Mouse (Mus musculus): ENCODE measurements around the gene Grin2a. TPM values are rescaled to one million over a fixed set of nuclear protein-coding genes. Genes with fewer than 3 reads are reported as not detected.

The Grin2a gene
- total and polyA plus RNA-seq, 3 experiments: not detected

GRCm38 (mm10) chr16:9994041-9994950 is 1.1 kb downstream of the Grin2a start:
- no peak overlapping the region for H3K4me3 ChIP-seq (ENCODE audit: control insufficient read depth in 1 of 2, insufficient read depth in 1 of 2, low read depth in 2 of 2, low read length in 2 of 2)
- H3K9me3 ChIP-seq (replicated peaks; ENCODE audit: insufficient read depth, low read length): no peaks in the 10 kb centered on the region
- no peaks in the 10 kb centered on the region for H3K79me2 ChIP-seq (ENCODE audit: control insufficient read depth, insufficient read depth, low read length, poor library complexity)
- TF ChIP-seq RCOR1 (IDR thresholded peaks at IDR 0.05; ENCODE audit: low read depth, low read length): no peak
- TF ChIP-seq TAL1 (IDR thresholded peaks at IDR 0.05; ENCODE audit: low read length): no peak
- TF ChIP-seq POLR2AphosphoS5 (IDR thresholded peaks at IDR 0.05; ENCODE audit: borderline replicate concordance, low read depth, low read length): no peak
- TF ChIP-seq CTCF (IDR thresholded peaks at IDR 0.05 in 2 of 3, conservative IDR thresholded peaks at IDR 0.05 in 1 of 3; ENCODE audit: control insufficient read depth in 1 of 3, insufficient read depth in 1 of 3, low read depth in 2 of 3, low read length in 3 of 3, poor library complexity in 1 of 3, severe bottlenecking in 1 of 3): no peak
- TF ChIP-seq HCFC1 (IDR thresholded peaks at IDR 0.05; ENCODE audit: low read depth, low read length): no peak
- TF ChIP-seq SIN3A (IDR thresholded peaks at IDR 0.05; ENCODE audit: low read length): no peak
- TF ChIP-seq ZKSCAN1 (IDR thresholded peaks at IDR 0.05; ENCODE audit: low read depth, low read length): no peak
- TF ChIP-seq RAD21 (IDR thresholded peaks at IDR 0.05; ENCODE audit: low read depth, low read length): no peak
- H3K27ac ChIP-seq (ENCODE audit: control insufficient read depth, low read depth, low read length): no peak overlapping the region
- no peaks in the 10 kb centered on the region for H3K27me3 ChIP-seq (ENCODE audit: control insufficient read depth in 1 of 2, insufficient read depth in 2 of 2, low read length in 2 of 2)
- no peak overlapping the region for H3K9ac ChIP-seq (ENCODE audit: control insufficient read depth, low read depth, low read length, poor library complexity, severe bottlenecking)
- DNase-seq (ENCODE audit: low read depth, low spot score): no peak
- no peaks in the 10 kb centered on the region for H3K4me1 ChIP-seq (ENCODE audit: control insufficient read depth in 1 of 2, insufficient read depth in 2 of 2, low read length in 2 of 2)
- H3K36me3 ChIP-seq (ENCODE audit: control insufficient read depth in 1 of 2, insufficient read depth in 2 of 2, low read length in 2 of 2): no peaks in the 10 kb centered on the region

DNA sequence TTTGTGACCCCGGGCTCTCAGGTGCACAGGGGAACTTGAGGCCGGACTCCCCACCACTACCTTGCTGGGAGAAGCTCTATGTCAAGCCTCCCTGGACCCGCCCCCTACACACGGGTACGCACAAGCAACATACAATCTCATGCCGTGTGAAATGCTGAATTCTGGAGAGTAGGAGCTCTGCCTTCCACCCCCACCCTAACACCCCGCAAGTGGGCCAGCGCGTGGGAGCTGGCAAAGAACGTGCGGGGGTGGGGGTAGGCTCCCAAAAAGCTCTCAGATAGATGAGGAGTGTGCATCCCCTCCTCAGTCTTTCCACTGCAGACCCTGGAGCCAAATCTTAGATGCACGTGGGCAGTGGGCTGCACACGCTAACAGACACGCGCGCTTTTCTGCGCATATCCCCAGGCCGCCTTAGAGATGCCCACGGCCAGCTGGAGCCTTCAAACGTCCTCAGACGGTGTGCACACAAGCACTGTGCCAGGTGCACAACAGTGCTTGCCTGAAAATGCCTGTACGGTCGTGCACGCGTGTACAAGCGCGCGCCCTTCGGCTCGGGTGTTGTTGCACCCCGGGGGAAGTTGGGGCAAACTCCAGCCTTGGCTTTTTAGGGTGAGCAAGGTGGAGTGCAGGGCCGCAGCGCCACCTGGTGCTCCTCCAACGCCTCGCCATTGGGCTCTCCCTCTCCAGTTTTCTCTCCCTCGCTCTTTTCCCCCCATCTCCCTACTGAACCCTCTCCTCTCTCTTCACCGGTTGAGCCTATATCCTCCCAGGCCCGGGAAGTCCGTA is 1.9 kb downstream of the Grin2a start:
- H3K27me3 ChIP-seq (ENCODE audit: control insufficient read depth in 1 of 2, insufficient read depth in 2 of 2, low read length in 2 of 2): no peaks in the 10 kb centered on the region
- no peaks in the 10 kb centered on the region for H3K36me3 ChIP-seq (ENCODE audit: control insufficient read depth in 1 of 2, insufficient read depth in 2 of 2, low read length in 2 of 2)
- H3K9me3 ChIP-seq (replicated peaks; ENCODE audit: insufficient read depth, low read length): no peaks in the 10 kb centered on the region
- H3K4me3 ChIP-seq (ENCODE audit: control insufficient read depth in 1 of 2, insufficient read depth in 1 of 2, low read depth in 2 of 2, low read length in 2 of 2): no peak overlapping the region
- no peak overlapping the region for H3K9ac ChIP-seq (ENCODE audit: control insufficient read depth, low read depth, low read length, poor library complexity, severe bottlenecking)
- no peak overlapping the region for H3K27ac ChIP-seq (ENCODE audit: control insufficient read depth, low read depth, low read length)
- no peaks in the 10 kb centered on the region for H3K79me2 ChIP-seq (ENCODE audit: control insufficient read depth, insufficient read depth, low read length, poor library complexity)
- TF ChIP-seq SMC3 (IDR thresholded peaks at IDR 0.05; ENCODE audit: low read depth, low read length) (no peak), ZMIZ1 (IDR thresholded peaks at IDR 0.05; ENCODE audit: low read depth, low read length) (no peak)
- no peak for DNase-seq (ENCODE audit: low read depth, low spot score)
- no peaks in the 10 kb centered on the region for H3K4me1 ChIP-seq (ENCODE audit: control insufficient read depth in 1 of 2, insufficient read depth in 2 of 2, low read length in 2 of 2)

GRCm38 (mm10) chr16:9992773-9993221 is 2.6 kb downstream of the Grin2a start:
- no peak overlapping the region for H3K4me3 ChIP-seq (ENCODE audit: control insufficient read depth in 1 of 2, insufficient read depth in 1 of 2, low read depth in 2 of 2, low read length in 2 of 2)
- H3K79me2 ChIP-seq (ENCODE audit: control insufficient read depth, insufficient read depth, low read length, poor library complexity): no peaks in the 10 kb centered on the region
- H3K9ac ChIP-seq (ENCODE audit: control insufficient read depth, low read depth, low read length, poor library complexity, severe bottlenecking): no peak overlapping the region
- no peak for TF ChIP-seq USF2 (IDR thresholded peaks at IDR 0.05; ENCODE audit: borderline replicate concordance in 1 of 2, insufficient read depth in 1 of 2, low read depth in 1 of 2, low read length in 2 of 2)
- TF ChIP-seq MYC (IDR thresholded peaks at IDR 0.05; ENCODE audit: low read depth, low read length): no peak
- no peak for TF ChIP-seq CHD2 (IDR thresholded peaks at IDR 0.05; ENCODE audit: low read length)
- no peak for TF ChIP-seq ZMIZ1 (IDR thresholded peaks at IDR 0.05; ENCODE audit: low read depth, low read length)
- DNase-seq (ENCODE audit: low read depth, low spot score): no peak
- no peaks in the 10 kb centered on the region for H3K36me3 ChIP-seq (ENCODE audit: control insufficient read depth in 1 of 2, insufficient read depth in 2 of 2, low read length in 2 of 2)
- no peaks in the 10 kb centered on the region for H3K9me3 ChIP-seq (replicated peaks; ENCODE audit: insufficient read depth, low read length)
- no peak overlapping the region for H3K27ac ChIP-seq (ENCODE audit: control insufficient read depth, low read depth, low read length)
- H3K27me3 ChIP-seq (ENCODE audit: control insufficient read depth in 1 of 2, insufficient read depth in 2 of 2, low read length in 2 of 2): no peaks in the 10 kb centered on the region
- H3K4me1 ChIP-seq (ENCODE audit: control insufficient read depth in 1 of 2, insufficient read depth in 2 of 2, low read length in 2 of 2): no peaks in the 10 kb centered on the region

Data from MEL (cell line).